Mouse (Mus musculus): ENCODE measurements at regions not wholly inside any gene's neighbourhood (a gene's known extent, or its start where the extent isn't known, plus 50 kb on each side); places are given as distances from the start of the nearest gene placed in this dataset.

DNA sequence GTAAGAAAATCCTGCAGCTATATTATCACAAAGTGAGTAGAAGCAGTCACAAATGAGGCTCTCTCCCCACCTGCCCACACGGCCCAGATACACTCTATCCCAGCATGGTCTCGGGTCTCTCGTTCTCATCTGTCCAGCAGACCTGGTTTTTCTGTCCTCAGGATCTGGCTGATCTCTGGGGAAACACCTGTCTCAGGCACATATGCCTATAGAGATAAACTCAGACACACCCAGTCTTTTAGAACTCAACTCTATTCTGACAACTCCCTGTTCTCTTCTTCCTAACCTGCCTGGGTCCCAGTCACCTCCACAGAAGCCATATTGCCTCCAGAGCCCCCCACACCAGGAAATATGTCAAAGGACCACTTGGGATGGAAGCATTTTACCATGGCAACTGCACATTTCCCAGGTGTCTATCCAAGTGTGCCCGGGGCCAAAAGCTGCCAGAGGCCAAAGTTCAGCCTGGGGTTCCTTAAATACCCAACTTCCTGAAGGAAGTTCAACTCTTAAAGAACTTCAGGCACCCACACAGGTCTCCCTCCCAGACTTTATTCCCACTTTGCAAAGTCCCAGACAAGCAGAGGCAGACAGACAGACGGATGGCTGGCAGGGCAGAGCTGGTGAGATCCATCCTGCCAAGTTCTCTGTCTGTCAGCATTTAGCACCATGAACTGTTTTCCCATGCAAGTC is 279.0 kb downstream of the Cdh26 start:
- H3K4me3 ChIP-seq (replicated peaks; ENCODE audit: insufficient read depth, low read depth, low read length): no peak overlapping the region
- no peak for DNase-seq
- H3K4me1 ChIP-seq (ENCODE audit: control insufficient read depth, insufficient read depth, low read length): no peaks in the 10 kb centered on the region
- no peak overlapping the region for H3K27ac ChIP-seq (ENCODE audit: insufficient read depth, low read length)
- WGBS: 70% methylated on average over 5 of the region's 5 CpGs
- H3K27me3 ChIP-seq (ENCODE audit: control insufficient read depth, insufficient read depth, low read length): no peaks in the 10 kb centered on the region
- no peak for TF ChIP-seq CTCF (IDR thresholded peaks at IDR 0.05; ENCODE audit: borderline replicate concordance, insufficient read depth, low read depth, low read length)
- no peak for TF ChIP-seq POLR2A (IDR thresholded peaks at IDR 0.05; ENCODE audit: borderline replicate concordance, insufficient read depth, low read length)

DNA sequence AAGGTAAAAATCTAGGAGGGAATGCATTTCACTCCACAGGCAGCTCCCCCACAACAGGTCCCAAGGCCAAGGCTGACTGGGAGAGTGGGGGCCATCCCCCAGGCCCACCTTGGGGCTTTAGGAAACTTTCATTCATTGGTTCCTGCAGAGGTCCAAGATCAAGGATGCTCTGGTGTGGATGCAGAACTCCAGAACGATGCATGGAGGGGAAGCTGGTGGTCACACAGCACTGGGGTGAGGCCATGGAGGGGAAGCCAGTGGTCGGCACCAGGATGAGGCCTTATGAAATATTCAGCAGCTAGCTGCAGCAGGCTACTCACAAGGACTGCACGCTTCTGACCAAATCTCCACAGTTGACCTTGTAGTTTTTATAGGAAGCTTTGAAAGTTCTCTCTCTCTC is 279.7 kb downstream of the Cdh26 start:
- DNase-seq: no peak
- H3K4me1 ChIP-seq (ENCODE audit: control insufficient read depth, insufficient read depth, low read length): no peaks in the 10 kb centered on the region
- TF ChIP-seq CTCF (IDR thresholded peaks at IDR 0.05; ENCODE audit: borderline replicate concordance, insufficient read depth, low read depth, low read length) (no peak), POLR2A (IDR thresholded peaks at IDR 0.05; ENCODE audit: borderline replicate concordance, insufficient read depth, low read length) (no peak)
- no peak overlapping the region for H3K27ac ChIP-seq (ENCODE audit: insufficient read depth, low read length)
- H3K27me3 ChIP-seq (ENCODE audit: control insufficient read depth, insufficient read depth, low read length): no peaks in the 10 kb centered on the region
- WGBS: 79% methylated on average over 3 of the region's 3 CpGs
- H3K4me3 ChIP-seq (replicated peaks; ENCODE audit: insufficient read depth, low read depth, low read length): no peak overlapping the region

DNA sequence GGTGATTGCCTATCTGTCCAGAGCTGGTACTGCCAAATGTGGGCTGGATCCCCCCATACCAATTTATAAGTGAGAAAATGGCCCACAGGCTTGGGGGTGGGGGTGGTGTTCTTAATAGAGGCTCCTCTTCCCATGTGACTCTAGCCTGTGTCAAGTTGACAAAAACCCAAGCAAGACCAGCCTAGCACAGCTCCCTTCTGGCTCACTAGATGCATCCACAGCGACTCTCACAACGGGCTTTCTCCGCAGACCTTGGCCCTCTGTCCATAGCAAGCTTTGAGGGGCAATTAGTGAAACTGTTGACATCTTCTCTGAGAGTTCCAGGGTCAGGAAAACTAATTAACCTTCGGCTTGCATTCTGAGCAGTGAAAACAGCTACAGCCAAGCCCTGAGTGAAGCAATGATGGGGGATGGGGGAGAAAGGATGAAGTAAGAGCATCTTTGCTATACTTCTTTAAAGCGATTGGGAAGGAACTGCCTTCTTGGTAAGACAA is 281.3 kb downstream of the Cdh26 start:
- Histone ChIP-seq H3K4me1 (ENCODE audit: control insufficient read depth, insufficient read depth, low read length) (no peaks in the 10 kb centered on the region), H3K27me3 (ENCODE audit: control insufficient read depth, insufficient read depth, low read length) (no peaks in the 10 kb centered on the region), H3K4me3 (replicated peaks; ENCODE audit: insufficient read depth, low read depth, low read length) (no peak overlapping the region), H3K27ac (ENCODE audit: insufficient read depth, low read length) (no peak overlapping the region)
- DNase-seq: no peak
- 62% methylated on average over 5 of the region's 5 CpGs for WGBS
- TF ChIP-seq POLR2A (IDR thresholded peaks at IDR 0.05; ENCODE audit: borderline replicate concordance, insufficient read depth, low read length) (no peak), CTCF (IDR thresholded peaks at IDR 0.05; ENCODE audit: borderline replicate concordance, insufficient read depth, low read depth, low read length) (no peak)

DNA sequence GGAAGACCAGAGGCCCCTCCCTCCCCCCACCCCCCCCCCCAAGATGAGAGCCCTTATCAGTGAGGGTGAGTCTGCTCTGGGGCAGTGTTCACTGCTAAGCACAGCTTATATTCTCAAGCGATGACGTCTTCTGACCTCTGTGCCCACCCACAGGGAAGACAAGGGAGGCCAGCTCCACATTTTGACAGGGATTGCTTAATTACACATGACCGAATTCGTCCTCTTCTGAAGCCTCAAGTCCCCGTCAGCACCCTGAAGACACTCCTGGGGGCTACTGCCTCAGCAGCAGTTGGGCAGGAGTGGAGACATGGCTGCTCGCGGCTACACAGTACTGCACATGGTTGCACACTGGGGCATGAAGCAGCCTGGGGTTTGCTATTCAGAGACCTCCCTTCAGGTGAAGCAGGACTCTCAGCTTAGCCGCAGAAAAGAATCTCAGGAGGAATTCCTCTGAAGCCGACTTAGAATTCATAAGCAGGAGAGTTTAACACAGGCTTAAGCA is 282.1 kb downstream of the Cdh26 start:
- Histone ChIP-seq H3K27ac (ENCODE audit: insufficient read depth, low read length) (no peak overlapping the region), H3K4me3 (replicated peaks; ENCODE audit: insufficient read depth, low read depth, low read length) (no peak overlapping the region), H3K4me1 (ENCODE audit: control insufficient read depth, insufficient read depth, low read length) (no peaks in the 10 kb centered on the region), H3K27me3 (ENCODE audit: control insufficient read depth, insufficient read depth, low read length) (no peaks in the 10 kb centered on the region)
- 60% methylated on average over 9 of the region's 9 CpGs for WGBS
- no peak for TF ChIP-seq POLR2A (IDR thresholded peaks at IDR 0.05; ENCODE audit: borderline replicate concordance, insufficient read depth, low read length)
- no peak for TF ChIP-seq CTCF (IDR thresholded peaks at IDR 0.05; ENCODE audit: borderline replicate concordance, insufficient read depth, low read depth, low read length)
- no peak for DNase-seq

DNA sequence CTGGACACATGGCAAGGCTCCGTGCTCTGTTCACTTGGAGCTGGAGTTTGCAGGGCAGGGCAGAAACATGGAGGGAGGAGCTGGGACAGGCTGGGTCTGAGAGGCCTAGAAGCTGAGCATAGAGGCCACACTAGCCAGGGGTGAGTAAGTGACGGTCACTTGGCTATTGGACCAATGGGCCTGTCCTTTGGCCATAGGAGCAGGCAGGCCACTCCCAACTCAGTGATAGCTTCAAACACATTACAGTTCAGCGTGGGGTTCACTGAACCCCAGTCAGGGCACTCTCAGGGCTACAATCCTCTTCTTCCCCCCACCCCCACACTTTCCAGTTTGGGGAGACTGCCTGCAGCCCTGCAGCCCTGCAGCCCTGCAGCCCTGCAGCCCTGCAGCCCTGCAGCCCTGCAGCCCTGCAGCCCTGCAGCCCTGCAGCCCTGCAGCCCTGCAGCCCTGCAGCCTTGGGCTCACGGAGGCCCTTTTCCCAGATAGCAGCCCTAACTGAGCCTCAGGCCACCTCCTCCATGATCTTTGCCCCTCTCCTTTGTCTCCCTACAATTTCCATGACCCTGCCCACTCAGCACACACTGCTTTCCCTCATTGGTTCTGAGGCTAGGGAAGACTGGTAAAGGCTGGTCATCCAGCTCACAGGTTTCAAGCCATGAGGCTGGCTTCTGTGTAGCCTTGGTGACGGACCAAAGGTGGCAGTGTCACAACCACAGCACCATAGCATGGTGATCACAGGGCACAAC is 285.3 kb downstream of the Cdh26 start:
- WGBS: 87% methylated on average over 5 of the region's 5 CpGs
- no peak overlapping the region for H3K4me3 ChIP-seq (replicated peaks; ENCODE audit: insufficient read depth, low read depth, low read length)

DNA sequence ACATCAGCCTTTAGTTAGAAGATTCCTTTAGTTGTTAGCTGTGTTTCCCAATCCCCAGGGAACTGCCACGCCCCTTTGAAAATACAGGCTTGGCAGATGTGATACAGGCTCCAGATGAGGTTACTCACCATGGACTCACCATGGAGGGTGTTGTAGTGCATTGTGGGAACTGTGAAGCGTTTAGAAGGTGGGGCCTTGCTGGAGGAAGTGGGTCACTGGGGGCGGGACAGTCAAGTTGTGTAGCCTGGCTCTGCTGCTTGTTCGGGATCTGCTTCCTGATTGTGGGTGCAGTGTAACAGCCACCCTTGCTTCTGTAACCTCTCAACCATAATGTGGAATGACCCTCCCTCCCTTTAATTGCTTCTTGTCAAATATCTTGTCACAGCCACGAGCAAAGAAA is 287.7 kb downstream of the Cdh26 start:
- DNase-seq: no peak
- Histone ChIP-seq H3K27me3 (ENCODE audit: control insufficient read depth, insufficient read depth, low read length) (no peaks in the 10 kb centered on the region), H3K4me3 (replicated peaks; ENCODE audit: insufficient read depth, low read depth, low read length) (no peak overlapping the region), H3K4me1 (ENCODE audit: control insufficient read depth, insufficient read depth, low read length) (no peaks in the 10 kb centered on the region), H3K27ac (ENCODE audit: insufficient read depth, low read length) (no peak overlapping the region)
- 80% methylated on average over 5 of the region's 5 CpGs for WGBS
- TF ChIP-seq POLR2A (IDR thresholded peaks at IDR 0.05; ENCODE audit: borderline replicate concordance, insufficient read depth, low read length) (no peak), CTCF (IDR thresholded peaks at IDR 0.05; ENCODE audit: borderline replicate concordance, insufficient read depth, low read depth, low read length) (no peak)

More for the DNA sequence above, 285.3 kb downstream of the Cdh26 start:
- Histone ChIP-seq H3K27ac (ENCODE audit: insufficient read depth, low read length) (no peak overlapping the region), H3K27me3 (ENCODE audit: control insufficient read depth, insufficient read depth, low read length) (no peaks in the 10 kb centered on the region), H3K4me1 (ENCODE audit: control insufficient read depth, insufficient read depth, low read length) (no peaks in the 10 kb centered on the region)
- no peak for TF ChIP-seq CTCF (IDR thresholded peaks at IDR 0.05; ENCODE audit: borderline replicate concordance, insufficient read depth, low read depth, low read length)
- TF ChIP-seq POLR2A (IDR thresholded peaks at IDR 0.05; ENCODE audit: borderline replicate concordance, insufficient read depth, low read length): no peak
- DNase-seq: no peak

DNA sequence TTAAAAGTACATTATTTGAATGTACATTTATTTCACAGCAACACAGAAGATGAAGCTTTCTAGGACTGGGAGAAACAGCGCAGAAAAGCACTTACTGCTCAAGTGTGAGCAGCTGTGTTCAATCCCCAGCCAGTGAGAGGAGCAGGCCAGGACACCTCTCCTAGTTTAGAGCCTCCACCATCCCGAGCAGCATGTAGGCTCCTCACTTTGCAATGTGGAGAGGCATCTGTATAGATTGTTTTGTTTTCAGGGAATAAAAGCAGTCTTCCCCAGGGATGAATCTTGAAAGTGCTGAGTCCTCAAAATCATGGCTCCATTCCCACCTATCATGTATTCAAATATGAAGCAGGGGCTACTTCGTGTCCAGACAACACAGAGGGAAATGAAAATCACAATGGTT is 293.1 kb downstream of the Cdh26 start:
- DNase-seq: no peak
- Histone ChIP-seq H3K4me1 (ENCODE audit: control insufficient read depth, insufficient read depth, low read length) (no peaks in the 10 kb centered on the region), H3K27ac (ENCODE audit: insufficient read depth, low read length) (no peak overlapping the region), H3K27me3 (ENCODE audit: control insufficient read depth, insufficient read depth, low read length) (no peaks in the 10 kb centered on the region), H3K4me3 (replicated peaks; ENCODE audit: insufficient read depth, low read depth, low read length) (no peak overlapping the region)
- WGBS: 45% methylated on average over 3 of the region's 3 CpGs
- TF ChIP-seq POLR2A (IDR thresholded peaks at IDR 0.05; ENCODE audit: borderline replicate concordance, insufficient read depth, low read length) (no peak), CTCF (IDR thresholded peaks at IDR 0.05; ENCODE audit: borderline replicate concordance, insufficient read depth, low read depth, low read length) (no peak)

DNA sequence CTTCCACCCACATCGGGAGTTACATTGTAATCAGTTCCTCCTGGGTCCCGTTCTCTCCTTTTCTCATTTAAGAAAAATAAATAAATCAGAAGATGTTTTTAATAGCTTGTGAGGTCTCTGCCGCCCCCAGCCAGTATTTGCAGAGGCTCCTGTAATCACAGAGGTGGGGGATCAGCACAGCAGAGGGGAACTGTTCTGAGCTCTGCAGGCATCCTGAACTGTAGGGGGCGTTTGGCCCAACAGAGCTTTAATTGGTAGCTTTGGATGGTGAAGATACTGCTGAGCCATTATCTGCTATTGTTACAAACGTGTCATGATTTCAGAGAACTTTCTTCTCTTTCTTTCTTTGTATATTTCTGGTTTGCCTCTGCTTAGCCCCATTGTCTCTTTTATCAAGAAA is 293.9 kb downstream of the Cdh26 start:
- no peak overlapping the region for H3K27ac ChIP-seq (ENCODE audit: insufficient read depth, low read length)
- 29% methylated on average over 5 of the region's 5 CpGs for WGBS
- H3K4me3 ChIP-seq (replicated peaks; ENCODE audit: insufficient read depth, low read depth, low read length): no peak overlapping the region
- no peaks in the 10 kb centered on the region for H3K27me3 ChIP-seq (ENCODE audit: control insufficient read depth, insufficient read depth, low read length)
- TF ChIP-seq POLR2A (IDR thresholded peaks at IDR 0.05; ENCODE audit: borderline replicate concordance, insufficient read depth, low read length) (no peak), CTCF (IDR thresholded peaks at IDR 0.05; ENCODE audit: borderline replicate concordance, insufficient read depth, low read depth, low read length) (no peak)
- no peaks in the 10 kb centered on the region for H3K4me1 ChIP-seq (ENCODE audit: control insufficient read depth, insufficient read depth, low read length)
- DNase-seq: no peak
